Mouse (Mus musculus) erythroblast, adult 5-6 weeks (primary cell): ENCODE data around the gene Raver1. TPM values are rescaled to one million over a fixed set of nuclear protein-coding genes. Genes with fewer than 3 reads are reported as not detected.

ENCODE experiments used
- ATAC-seq: replicated peaks from 2 replicates; pipeline ENCODE4 v1.8.0; 2016; ENCODE audit warnings: moderate number of reproducible peaks, mild to moderate bottlenecking, moderate TSS enrichment, inconsistent platforms; ENCODE audit not compliant: poor library complexity, low FRiP score, severe bottlenecking
- total RNA-seq, 2 experiments: library from RNA; stranded (forward) in 1 of 2; stranded (reverse) in 1 of 2; fragments of 150-400 nt in 1 of 2; fragments of 200-764, 138-1000 nt in 1 of 2; gene quantifications; 2 replicates each; pipeline versions ENCODE4 v1.2.3 to v1.2.4; 2015 to 2017; ENCODE audit warnings: low replicate concordance in 2 of 2

The Raver1 gene
- total RNA-seq, 2 experiments from 2014 or later = 4.0 to 7.8 TPM

GRCm38 (mm10) chr9:21025258-21025810 is 66.5 kb downstream of the Raver1 start:
- no peak for ATAC-seq

Other genes with a start within 250 kb of the Raver1 start
- 1.3 and 1.5 TPM in 2 replicates for gene A230050P20Rik, start 223.4 kb downstream of the Raver1 start, total RNA-seq (2015; ENCODE audit: low replicate concordance)
- gene A230050P20Rik, start 223.4 kb downstream of the Raver1 start, total RNA-seq (2017; ENCODE audit: low replicate concordance) = 1.4 and 4.9 TPM in 2 replicates
- gene Angptl6, start 212.3 kb downstream of the Raver1 start, total RNA-seq (2015; ENCODE audit: low replicate concordance) = not detected in 2 replicates
- gene Angptl6, start 212.3 kb downstream of the Raver1 start, total RNA-seq (2017; ENCODE audit: low replicate concordance) = not detected in 2 replicates
- gene Ppan, start 203.8 kb downstream of the Raver1 start, total RNA-seq (2015; ENCODE audit: low replicate concordance) = 2.3 and 9.8 TPM in 2 replicates
- 13.0 and 15.4 TPM in 2 replicates for gene Ppan, start 203.8 kb downstream of the Raver1 start, total RNA-seq (2017; ENCODE audit: low replicate concordance)
- gene Eif3g, start 193.4 kb downstream of the Raver1 start, total RNA-seq (2015; ENCODE audit: low replicate concordance) = 26.3 and 41.0 TPM in 2 replicates
- gene Eif3g, start 193.4 kb downstream of the Raver1 start, total RNA-seq (2017; ENCODE audit: low replicate concordance) = 23.2 and 23.7 TPM in 2 replicates
- 28.1 and 47.9 TPM in 2 replicates for gene Dnmt1, start 132.1 kb downstream of the Raver1 start, total RNA-seq (2015; ENCODE audit: low replicate concordance)
- gene Dnmt1, start 132.1 kb downstream of the Raver1 start, total RNA-seq (2017; ENCODE audit: low replicate concordance) = 69.1 and 92.4 TPM in 2 replicates
- 0.84 and 1.5 TPM in 2 replicates for gene S1pr2, start 115.2 kb downstream of the Raver1 start, total RNA-seq (2015; ENCODE audit: low replicate concordance)
- gene S1pr2, start 115.2 kb downstream of the Raver1 start, total RNA-seq (2017; ENCODE audit: low replicate concordance) = 0.17 and 0.56 TPM in 2 replicates
- gene Mrpl4, start 89.3 kb downstream of the Raver1 start, total RNA-seq (2015; ENCODE audit: low replicate concordance) = 7.9 and 19.0 TPM in 2 replicates
- 6.8 and 11.4 TPM in 2 replicates for gene Mrpl4, start 89.3 kb downstream of the Raver1 start, total RNA-seq (2017; ENCODE audit: low replicate concordance)
- gene Icam1, start 76.0 kb downstream of the Raver1 start, total RNA-seq (2015; ENCODE audit: low replicate concordance) = 0.84 and 1.2 TPM in 2 replicates
- 2.2 and 2.3 TPM in 2 replicates for gene Icam1, start 76.0 kb downstream of the Raver1 start, total RNA-seq (2017; ENCODE audit: low replicate concordance)
- gene Icam4, start 62.6 kb downstream of the Raver1 start, total RNA-seq (2015; ENCODE audit: low replicate concordance) = 39.2 and 40.8 TPM in 2 replicates
- gene Icam4, start 62.6 kb downstream of the Raver1 start, total RNA-seq (2017; ENCODE audit: low replicate concordance) = 20.6 and 35.8 TPM in 2 replicates
- gene Icam5, start 59.9 kb downstream of the Raver1 start, total RNA-seq (2015; ENCODE audit: low replicate concordance) = 0.58 TPM in 1 of 2 replicates, not detected in the other
- 4.7 and 5.4 TPM in 2 replicates for gene Icam5, start 59.9 kb downstream of the Raver1 start, total RNA-seq (2017; ENCODE audit: low replicate concordance)
- gene Zglp1, start 24.9 kb downstream of the Raver1 start, total RNA-seq (2015; ENCODE audit: low replicate concordance) = not detected in 2 replicates
- not detected in 2 replicates for gene Zglp1, start 24.9 kb downstream of the Raver1 start, total RNA-seq (2017; ENCODE audit: low replicate concordance)
- gene Gm49373, start 18.9 kb downstream of the Raver1 start, total RNA-seq (2015; ENCODE audit: low replicate concordance) = 2.3 TPM in 1 of 2 replicates, not detected in the other
- gene Gm49373, start 18.9 kb downstream of the Raver1 start, total RNA-seq (2017; ENCODE audit: low replicate concordance) = not detected in 2 replicates
- gene Fdx1l, start 18.4 kb downstream of the Raver1 start, total RNA-seq (2015; ENCODE audit: low replicate concordance) = 8.4 TPM in 1 of 2 replicates, not detected in the other
- gene Fdx1l, start 18.4 kb downstream of the Raver1 start, total RNA-seq (2017; ENCODE audit: low replicate concordance) = 1.4 and 13.7 TPM in 2 replicates
- gene Gm38431, start within 50 bp of the Raver1 start, total RNA-seq (2015; ENCODE audit: low replicate concordance) = 19.4 and 20.9 TPM in 2 replicates
- gene Gm38431, start within 50 bp of the Raver1 start, total RNA-seq (2017; ENCODE audit: low replicate concordance) = 1.8 and 3.6 TPM in 2 replicates
- 2.7 and 4.2 TPM in 2 replicates for gene Tyk2, start 39.2 kb upstream of the Raver1 start, total RNA-seq (2015; ENCODE audit: low replicate concordance)
- 3.3 and 5.3 TPM in 2 replicates for gene Tyk2, start 39.2 kb upstream of the Raver1 start, total RNA-seq (2017; ENCODE audit: low replicate concordance)
- gene Cdc37, start 58.0 kb upstream of the Raver1 start, total RNA-seq (2015; ENCODE audit: low replicate concordance) = 21.9 and 29.8 TPM in 2 replicates
- 35.5 and 75.3 TPM in 2 replicates for gene Cdc37, start 58.0 kb upstream of the Raver1 start, total RNA-seq (2017; ENCODE audit: low replicate concordance)
- gene Pde4a, start 73.7 kb upstream of the Raver1 start, total RNA-seq (2015; ENCODE audit: low replicate concordance) = 2.5 and 2.7 TPM in 2 replicates
- 0.77 and 1.1 TPM in 2 replicates for gene Pde4a, start 73.7 kb upstream of the Raver1 start, total RNA-seq (2017; ENCODE audit: low replicate concordance)
- gene Keap1, start 147.4 kb upstream of the Raver1 start, total RNA-seq (2015; ENCODE audit: low replicate concordance) = 4.6 and 6.9 TPM in 2 replicates
- 6.8 and 8.9 TPM in 2 replicates for gene Keap1, start 147.4 kb upstream of the Raver1 start, total RNA-seq (2017; ENCODE audit: low replicate concordance)
- gene S1pr5, start 156.4 kb upstream of the Raver1 start, total RNA-seq (2015; ENCODE audit: low replicate concordance) = 1.7 TPM in 1 of 2 replicates, not detected in the other
- 1.1 and 3.2 TPM in 2 replicates for gene S1pr5, start 156.4 kb upstream of the Raver1 start, total RNA-seq (2017; ENCODE audit: low replicate concordance)
- 11.9 TPM in 2 replicates for gene Atg4d, start 173.3 kb upstream of the Raver1 start, total RNA-seq (2015; ENCODE audit: low replicate concordance)
- 31.9 and 59.8 TPM in 2 replicates for gene Atg4d, start 173.3 kb upstream of the Raver1 start, total RNA-seq (2017; ENCODE audit: low replicate concordance)
- gene Kri1, start 196.0 kb upstream of the Raver1 start, total RNA-seq (2015; ENCODE audit: low replicate concordance) = 14.0 and 26.7 TPM in 2 replicates
- gene Kri1, start 196.0 kb upstream of the Raver1 start, total RNA-seq (2017; ENCODE audit: low replicate concordance) = 16.7 and 22.3 TPM in 2 replicates
- gene Cdkn2d, start 199.4 kb upstream of the Raver1 start, total RNA-seq (2015; ENCODE audit: low replicate concordance) = 29.4 and 40.1 TPM in 2 replicates
- 15.9 and 25.5 TPM in 2 replicates for gene Cdkn2d, start 199.4 kb upstream of the Raver1 start, total RNA-seq (2017; ENCODE audit: low replicate concordance)
- gene Ap1m2, start 220.3 kb upstream of the Raver1 start, total RNA-seq (2015; ENCODE audit: low replicate concordance) = 0.58 TPM in 1 of 2 replicates, not detected in the other
- gene Ap1m2, start 220.3 kb upstream of the Raver1 start, total RNA-seq (2017; ENCODE audit: low replicate concordance) = not detected in 2 replicates
- 10.6 and 17.1 TPM in 2 replicates for gene Slc44a2, start 228.7 kb upstream of the Raver1 start, total RNA-seq (2015; ENCODE audit: low replicate concordance)
- gene Slc44a2, start 228.7 kb upstream of the Raver1 start, total RNA-seq (2017; ENCODE audit: low replicate concordance) = 11.7 and 14.5 TPM in 2 replicates